14 mouse cellular contexts compared by ENCODE assay signal in genomic region chr4:44164621-44165020, GRCm38 (mm10).
A peak's percentile ranks its signal among the peaks of the same experiment; 100 is the strongest.
DNase-seq lines count a peak whose midpoint lies in the region; ATAC-seq and TF ChIP-seq lines count a peak whose summit lies in the region.
"Had no signal": no experiment of that assay in that cellular context is flagged by ENCODE, and none has a peak within 500 bp of the region (broad histone marks: within the 10 kb centered on the region; RNA-seq: fewer than 3 reads in every experiment).

No protein-coding gene starts in this region.

- H3K27ac ChIP-seq in kidney, embryonic 16.5 days (ENCODE audit: low read length), result no peak overlapping the region
- no peak overlapping the region for H3K27ac ChIP-seq in forebrain, embryonic 11.5 days (ENCODE audit: low read depth, low read length)
- H3K27ac ChIP-seq in hindbrain, embryonic 16.5 days (ENCODE audit: low read depth, low read length), result no peak overlapping the region
- no peak overlapping the region for H3K27ac ChIP-seq in midbrain, postnatal 0 days (ENCODE audit: low read depth, low read length)
- H3K27ac ChIP-seq: gastrocnemius, adult 2 months; liver, embryonic 15.5 days had no signal

- whole genome bisulfite sequencing in kidney, embryonic 16.5 days, result 57% methylated on average over 5 of the region's 5 CpGs
- WGBS in forebrain, embryonic 11.5 days, result 88% methylated on average over 5 of the region's 5 CpGs
- WGBS in hindbrain, embryonic 16.5 days, result 85% methylated on average over 5 of the region's 5 CpGs
- 74% methylated on average over 5 of the region's 5 CpGs for WGBS in midbrain, postnatal 0 days

- peaks cover 45% of the 10 kb centered on the region for H3K4me1 ChIP-seq in kidney, embryonic 16.5 days (ENCODE audit: insufficient read depth, low read length)
- H3K4me1 ChIP-seq in forebrain, embryonic 11.5 days (replicated peaks; ENCODE audit: control insufficient read depth, insufficient read depth, low read length), result peaks cover 2% of the 10 kb centered on the region; the same call in 1 of the 2 replicates
- peaks cover 41% of the 10 kb centered on the region for H3K4me1 ChIP-seq in hindbrain, embryonic 16.5 days (ENCODE audit: control insufficient read depth, insufficient read depth, low read depth, low read length)
- H3K4me1 ChIP-seq in midbrain, postnatal 0 days (ENCODE audit: insufficient read depth, low read length), result peaks cover 14% of the 10 kb centered on the region; the same call in 1 of the 2 replicates

- no peak for TF ChIP-seq CTCF in midbrain, postnatal 0 days (IDR thresholded peaks at IDR 0.05)

- no peak for DNase-seq in kidney, adult 8-10 months
- no peak for DNase-seq in forebrain, embryonic 11.5 days (ENCODE audit: low spot score)
- DNase-seq in midbrain, postnatal 0 days (ENCODE audit: low spot score), result no peak
- DNase-seq in gastrocnemius, postnatal 14 days, result no peak
- no peak for DNase-seq in spleen, postnatal 14 days (ENCODE audit: low spot score in 2 of 2)
- no peak for DNase-seq in adrenal gland, adult 2 months
- DNase-seq: cerebellum, adult 9-10 months; gastrocnemius, adult 2 months; kidney, adult 9 months; thymus, adult 18-20 months had no signal

- no peak overlapping the region for H3K9ac ChIP-seq in kidney, embryonic 16.5 days (replicated peaks; ENCODE audit: low read length)
- no peak overlapping the region for H3K9ac ChIP-seq in forebrain, embryonic 11.5 days (ENCODE audit: low read length)
- H3K9ac ChIP-seq in hindbrain, embryonic 16.5 days (ENCODE audit: low read depth, low read length), result no peak overlapping the region
- no peak overlapping the region for H3K9ac ChIP-seq in midbrain, postnatal 0 days (replicated peaks; ENCODE audit: low read length, poor library complexity, severe bottlenecking)
- H3K9ac ChIP-seq: liver, embryonic 15.5 days had no signal

- 0 out of 2 replicates have a peak overlapping the region, but pooled peaks have one; percentile 3 for H3K4me2 ChIP-seq in kidney, embryonic 16.5 days (replicated peaks; ENCODE audit: low read depth, low read length)
- peak overlapping the region; percentile 38; the same call in 1 of the 2 replicates for H3K4me2 ChIP-seq in forebrain, embryonic 11.5 days (ENCODE audit: low read depth, low read length, severe bottlenecking)
- H3K4me2 ChIP-seq in hindbrain, embryonic 16.5 days (ENCODE audit: low read length), result peak overlapping the region; percentile 23
- H3K4me2 ChIP-seq in midbrain, postnatal 0 days (ENCODE audit: low read depth, low read length, poor library complexity, severe bottlenecking), result peak overlapping the region; percentile 2; the same call in 1 of the 2 replicates

- no peak for ATAC-seq in kidney, embryonic 16.5 days (ENCODE audit: low FRiP score, low TSS enrichment)
- ATAC-seq in forebrain, embryonic 11.5 days (replicated peaks; ENCODE audit: low FRiP score), result no peak
- ATAC-seq in hindbrain, embryonic 16.5 days, result no peak
- no peak for ATAC-seq in midbrain, postnatal 0 days (ENCODE audit: low FRiP score)

- intact Hi-C loops in gastrocnemius, postnatal 14 days (cut with DNase I; ENCODE audit: low total_unique reads), result no loop called here

- no peaks in the 10 kb centered on the region for H3K27me3 ChIP-seq in kidney, embryonic 16.5 days (ENCODE audit: insufficient read depth, low read length)
- no peaks in the 10 kb centered on the region for H3K27me3 ChIP-seq in forebrain, embryonic 11.5 days (ENCODE audit: control insufficient read depth, insufficient read depth, low read length)
- H3K27me3 ChIP-seq in hindbrain, embryonic 16.5 days (replicated peaks; ENCODE audit: control insufficient read depth, insufficient read depth, low read length), result no peaks in the 10 kb centered on the region
- no peaks in the 10 kb centered on the region for H3K27me3 ChIP-seq in midbrain, postnatal 0 days (ENCODE audit: insufficient read depth, low read length)
- H3K27me3 ChIP-seq: CH12.LX; liver, embryonic 15.5 days had no signal

- no peaks in the 10 kb centered on the region for H3K9me3 ChIP-seq in kidney, embryonic 16.5 days (ENCODE audit: low read length)
- no peaks in the 10 kb centered on the region for H3K9me3 ChIP-seq in forebrain, embryonic 11.5 days (ENCODE audit: control insufficient read depth, low read length)
- H3K9me3 ChIP-seq in hindbrain, embryonic 16.5 days (ENCODE audit: control insufficient read depth, low read length), result no peaks in the 10 kb centered on the region
- H3K9me3 ChIP-seq in midbrain, postnatal 0 days (ENCODE audit: low read length), result no peaks in the 10 kb centered on the region
- H3K9me3 ChIP-seq: liver, embryonic 15.5 days had no signal

- no peaks in the 10 kb centered on the region for H3K36me3 ChIP-seq in kidney, embryonic 16.5 days (ENCODE audit: insufficient read depth, low read length)
- no peaks in the 10 kb centered on the region for H3K36me3 ChIP-seq in forebrain, embryonic 11.5 days (ENCODE audit: control insufficient read depth, insufficient read depth, low read length)
- no peaks in the 10 kb centered on the region for H3K36me3 ChIP-seq in hindbrain, embryonic 16.5 days (ENCODE audit: control insufficient read depth, insufficient read depth, low read length)
- no peaks in the 10 kb centered on the region for H3K36me3 ChIP-seq in midbrain, postnatal 0 days (ENCODE audit: insufficient read depth, low read length)
- H3K36me3 ChIP-seq: liver, embryonic 15.5 days had no signal

- H3K4me3 ChIP-seq in kidney, embryonic 16.5 days (ENCODE audit: low read length), result no peak overlapping the region
- H3K4me3 ChIP-seq in forebrain, embryonic 11.5 days (ENCODE audit: low read depth, low read length), result peak overlapping the region; percentile 6; the same call in 1 of the 2 replicates
- H3K4me3 ChIP-seq in hindbrain, embryonic 16.5 days (ENCODE audit: low read length), result no peak overlapping the region
- H3K4me3 ChIP-seq in midbrain, postnatal 0 days (ENCODE audit: low read depth, low read length), result no peak overlapping the region
- H3K4me3 ChIP-seq: gastrocnemius, adult 2 months; liver, embryonic 15.5 days had no signal
